Mouse (Mus musculus) midbrain, embryonic 12.5 days (tissue): ENCODE results near the gene Shank2. TPM values are rescaled to one million over a fixed set of nuclear protein-coding genes. Genes with fewer than 3 reads are reported as not detected.

Experiments
- ATAC-seq: fragments of 200-750 bp; cut with Nextera tagmentation; 2 replicates; pipeline ENCODE4 v1.8.0; 2017; ENCODE audit warnings: low read depth, moderate TSS enrichment, moderate library complexity; ENCODE audit not compliant: low FRiP score
- H3K27ac ChIP-seq: fragments of 300-500 bp; sonication (generic); replicated peaks from 2 replicates; pipeline ENCODE4 v1.5.1; 2016; ENCODE audit warnings: mild to moderate bottlenecking
- H3K27me3 ChIP-seq: fragments of 300-500 bp; sonication (generic); 2 replicates; pipeline ENCODE4 v1.6.1; 2016; ENCODE audit warnings: mild to moderate bottlenecking
- H3K36me3 ChIP-seq: fragments of 300-500 bp; sonication (generic); 2 replicates; pipeline ENCODE4 v1.6.1; 2016
- H3K4me1 ChIP-seq: fragments of 300-500 bp; sonication (generic); 2 replicates; pipeline ENCODE4 v1.6.1; 2016
- H3K4me2 ChIP-seq: fragments of 300-500 bp; sonication (generic); replicated peaks from 2 replicates; pipeline ENCODE4 v1.6.1; 2016; ENCODE audit warnings: mild to moderate bottlenecking, moderate library complexity
- H3K4me3 ChIP-seq: fragments of 300-500 bp; sonication (generic); 2 replicates; pipeline ENCODE4 v1.5.1; 2016; ENCODE audit warnings: mild to moderate bottlenecking
- H3K9ac ChIP-seq: fragments of 300-500 bp; sonication (generic); replicated peaks from 2 replicates; pipeline ENCODE4 v1.6.1; 2016; ENCODE audit warnings: mild to moderate bottlenecking, moderate library complexity
- H3K9me3 ChIP-seq: fragments of 300-500 bp; sonication (generic); 2 replicates; pipeline ENCODE4 v1.6.1; 2016; ENCODE audit warnings: mild to moderate bottlenecking
- WGBS: fragments of 180-500 bp; shearing (Covaris S2); methylation state at CpG from one replicate; pipeline ENCODE4 v1.1.7; 2016; 5-methylcytosine and 5-hydroxymethylcytosine counted together
- polyA plus RNA-seq: library from polyadenylated mRNA; unstranded; fragments of >200 nt; fragmentation: Nextera tagmentation; extraction: Ambion mirVana; gene quantifications from 2 replicates; pipeline ENCODE4 v1.2.1, GENCODE M21; 2016

Shank2 gene
- polyA plus RNA-seq, 1 experiment from 2014 or later = 2.8 TPM

- Histone ChIP-seq H3K4me2 (no peak overlapping the region), H3K9me3 (0 out of 2 replicates have a peak, but pooled peaks cover 2% of the 10 kb centered on the region), H3K36me3 (no peaks in the 10 kb centered on the region), H3K4me1 (no peaks in the 10 kb centered on the region), H3K27ac (no peak overlapping the region), H3K4me3 (no peak overlapping the region), H3K27me3 (no peaks in the 10 kb centered on the region), H3K9ac (no peak overlapping the region)
- WGBS = 85% methylated on average over 1 of the region's 1 CpGs
- ATAC-seq = no peak
Measured at GRCm38 (mm10) chr7:144078661-144079060, 76.9 kb downstream of the Shank2 start.

- H3K4me3 ChIP-seq = no peak overlapping the region
- H3K4me1 ChIP-seq = no peaks in the 10 kb centered on the region
- no peaks in the 10 kb centered on the region for H3K27me3 ChIP-seq
- no peaks in the 10 kb centered on the region for H3K36me3 ChIP-seq
- 0 out of 2 replicates have a peak, but pooled peaks cover 2% of the 10 kb centered on the region for H3K9me3 ChIP-seq
- WGBS = 100% methylated on average over 1 of the region's 1 CpGs
- no peak overlapping the region for H3K9ac ChIP-seq
- H3K4me2 ChIP-seq = no peak overlapping the region
- no peak overlapping the region for H3K27ac ChIP-seq
- no peak for ATAC-seq
Measured at GRCm38 (mm10) chr7:144079861-144080260, 78.1 kb downstream of the Shank2 start.

- Histone ChIP-seq H3K4me2 (no peak overlapping the region), H3K27ac (no peak overlapping the region), H3K4me1 (no peaks in the 10 kb centered on the region), H3K9ac (no peak overlapping the region), H3K4me3 (no peak overlapping the region), H3K36me3 (no peaks in the 10 kb centered on the region), H3K9me3 (0 out of 2 replicates have a peak, but pooled peaks cover 2% of the 10 kb centered on the region), H3K27me3 (no peaks in the 10 kb centered on the region)
- ATAC-seq = no peak
- 93% methylated on average over 1 of the region's 1 CpGs for WGBS
Measured at GRCm38 (mm10) chr7:144081448-144081847, 79.7 kb downstream of the Shank2 start.

- Histone ChIP-seq H3K4me1 (no peaks in the 10 kb centered on the region), H3K4me3 (no peak overlapping the region), H3K9ac (no peak overlapping the region), H3K9me3 (0 out of 2 replicates have a peak, but pooled peaks cover 2% of the 10 kb centered on the region), H3K4me2 (no peak overlapping the region), H3K36me3 (no peaks in the 10 kb centered on the region), H3K27ac (no peak overlapping the region), H3K27me3 (no peaks in the 10 kb centered on the region)
- ATAC-seq = no peak
- 85% methylated on average over 2 of the region's 2 CpGs for WGBS
Measured at GRCm38 (mm10) chr7:144081963-144082362, 80.2 kb downstream of the Shank2 start.

GRCm38 (mm10) chr7:144087277-144087676 lies 85.5 kb downstream of the Shank2 start:
- Histone ChIP-seq H3K4me2 (no peak overlapping the region), H3K27ac (no peak overlapping the region)
- WGBS = 52% methylated on average over 2 of the region's 2 CpGs

GRCm38 (mm10) chr7:144094132-144094531 lies 92.4 kb downstream of the Shank2 start:
- ATAC-seq = no peak
- 84% methylated on average over 12 of the region's 12 CpGs for WGBS
- Histone ChIP-seq H3K9ac (no peak overlapping the region), H3K27ac (no peak overlapping the region), H3K4me3 (no peak overlapping the region), H3K9me3 (no peaks in the 10 kb centered on the region), H3K4me2 (no peak overlapping the region), H3K36me3 (no peaks in the 10 kb centered on the region), H3K27me3 (no peaks in the 10 kb centered on the region; the same call in 1 of the 2 replicates), H3K4me1 (peaks cover 5% of the 10 kb centered on the region; the same call in 1 of the 2 replicates)

More at GRCm38 (mm10) chr7:144087277-144087676, 85.5 kb downstream of the Shank2 start:
- Histone ChIP-seq H3K36me3 (no peaks in the 10 kb centered on the region), H3K9ac (no peak overlapping the region), H3K4me3 (no peak overlapping the region), H3K9me3 (no peaks in the 10 kb centered on the region), H3K4me1 (peaks cover 6% of the 10 kb centered on the region; the same call in 1 of the 2 replicates), H3K27me3 (no peaks in the 10 kb centered on the region; the same call in 1 of the 2 replicates)
- no peak for ATAC-seq

- H3K36me3 ChIP-seq = no peaks in the 10 kb centered on the region
- no peak overlapping the region for H3K4me2 ChIP-seq
- no peak overlapping the region for H3K9ac ChIP-seq
- no peaks in the 10 kb centered on the region for H3K9me3 ChIP-seq
- WGBS = 18% methylated on average over 2 of the region's 2 CpGs
- H3K4me3 ChIP-seq = no peak overlapping the region
- no peaks in the 10 kb centered on the region for H3K27me3 ChIP-seq
- no peak for ATAC-seq
- no peaks in the 10 kb centered on the region for H3K4me1 ChIP-seq
- no peak overlapping the region for H3K27ac ChIP-seq
Measured at GRCm38 (mm10) chr7:144097314-144097713, 95.6 kb downstream of the Shank2 start.

- H3K4me1 ChIP-seq = peaks cover 22% of the 10 kb centered on the region
- H3K27ac ChIP-seq = no peak overlapping the region
- H3K4me2 ChIP-seq = no peak overlapping the region
- no peaks in the 10 kb centered on the region for H3K36me3 ChIP-seq
- 71% methylated on average over 4 of the region's 4 CpGs for WGBS
- H3K9ac ChIP-seq = no peak overlapping the region
- no peaks in the 10 kb centered on the region for H3K27me3 ChIP-seq
- 0 out of 2 replicates have a peak, but pooled peaks cover 4% of the 10 kb centered on the region for H3K9me3 ChIP-seq
- H3K4me3 ChIP-seq = no peak overlapping the region
- ATAC-seq = no peak
Measured at GRCm38 (mm10) chr7:144102222-144102980, 100.7 kb downstream of the Shank2 start.

- H3K27me3 ChIP-seq = 0 out of 2 replicates have a peak, but pooled peaks cover 3% of the 10 kb centered on the region
- no peaks in the 10 kb centered on the region for H3K36me3 ChIP-seq
- H3K9me3 ChIP-seq = 0 out of 2 replicates have a peak, but pooled peaks cover 4% of the 10 kb centered on the region
- 0 out of 2 replicates have a peak overlapping the region, but pooled peaks have one; percentile 11 for H3K4me2 ChIP-seq
- 23% methylated on average over 1 of the region's 1 CpGs for WGBS
- ATAC-seq = no peak; the same call in 1 of the 2 replicates
- peak overlapping the region; percentile 77 for H3K27ac ChIP-seq
- no peak overlapping the region for H3K4me3 ChIP-seq
- H3K4me1 ChIP-seq = peaks cover 35% of the 10 kb centered on the region
- H3K9ac ChIP-seq = no peak overlapping the region
Measured at GRCm38 (mm10) chr7:144105952-144106351, 104.2 kb downstream of the Shank2 start.

- Histone ChIP-seq H3K4me3 (no peak overlapping the region), H3K27me3 (0 out of 2 replicates have a peak, but pooled peaks cover 3% of the 10 kb centered on the region), H3K9ac (no peak overlapping the region), H3K4me1 (peaks cover 41% of the 10 kb centered on the region), H3K36me3 (no peaks in the 10 kb centered on the region), H3K27ac (peak overlapping the region; percentile 77), H3K4me2 (peak overlapping the region; percentile 11; the same call in 1 of the 2 replicates), H3K9me3 (0 out of 2 replicates have a peak, but pooled peaks cover 4% of the 10 kb centered on the region)
- 8% methylated on average over 9 of the region's 9 CpGs for WGBS
- peak; percentile 87 for ATAC-seq
Measured at GRCm38 (mm10) chr7:144106352-144107011, 104.8 kb downstream of the Shank2 start.

GRCm38 (mm10) chr7:144108141-144108540 lies 106.4 kb downstream of the Shank2 start:
- WGBS = 76% methylated on average over 5 of the region's 5 CpGs
- Histone ChIP-seq H3K4me1 (peaks cover 45% of the 10 kb centered on the region), H3K4me3 (no peak overlapping the region), H3K27me3 (0 out of 2 replicates have a peak, but pooled peaks cover 3% of the 10 kb centered on the region), H3K27ac (no peak overlapping the region), H3K4me2 (no peak overlapping the region), H3K9ac (no peak overlapping the region), H3K36me3 (no peaks in the 10 kb centered on the region), H3K9me3 (0 out of 2 replicates have a peak, but pooled peaks cover 4% of the 10 kb centered on the region)
- no peak for ATAC-seq
